Mouse (Mus musculus): Measurements from ENCODE around the gene Filip1. TPM values are rescaled to one million over a fixed set of nuclear protein-coding genes. Genes with fewer than 3 reads are reported as not detected.

Filip1 gene
- polyA plus RNA-seq, 1 experiment from 2014 or later: 2.5 TPM

GRCm38 (mm10) chr9:79926464-79927155 lies 86.0 kb downstream of the Filip1 start:
- Histone ChIP-seq H3K9me3 (ENCODE audit: control insufficient read depth, low read length) (no peaks in the 10 kb centered on the region), H3K27ac (ENCODE audit: low read depth, low read length) (no peak overlapping the region), H3K27me3 (replicated peaks; ENCODE audit: control insufficient read depth, insufficient read depth, low read length) (no peaks in the 10 kb centered on the region), H3K9ac (ENCODE audit: low read depth, low read length) (no peak overlapping the region), H3K4me3 (ENCODE audit: low read length) (no peak overlapping the region), H3K4me1 (ENCODE audit: control insufficient read depth, insufficient read depth, low read depth, low read length) (no peaks in the 10 kb centered on the region), H3K4me2 (ENCODE audit: low read length) (no peak overlapping the region), H3K36me3 (ENCODE audit: control insufficient read depth, insufficient read depth, low read length) (no peaks in the 10 kb centered on the region)
- WGBS: 83% methylated on average over 9 of the region's 9 CpGs
- no peak for ATAC-seq

GRCm38 (mm10) chr9:79925950-79926349 lies 86.7 kb downstream of the Filip1 start:
- Histone ChIP-seq H3K27ac (ENCODE audit: low read depth, low read length) (no peak overlapping the region), H3K9ac (ENCODE audit: low read depth, low read length) (no peak overlapping the region), H3K27me3 (replicated peaks; ENCODE audit: control insufficient read depth, insufficient read depth, low read length) (no peaks in the 10 kb centered on the region), H3K36me3 (ENCODE audit: control insufficient read depth, insufficient read depth, low read length) (no peaks in the 10 kb centered on the region), H3K4me2 (ENCODE audit: low read length) (no peak overlapping the region), H3K4me1 (ENCODE audit: control insufficient read depth, insufficient read depth, low read depth, low read length) (no peaks in the 10 kb centered on the region), H3K4me3 (ENCODE audit: low read length) (no peak overlapping the region), H3K9me3 (ENCODE audit: control insufficient read depth, low read length) (no peaks in the 10 kb centered on the region)
- ATAC-seq: no peak
- WGBS: 61% methylated on average over 4 of the region's 4 CpGs

GRCm38 (mm10) chr9:79923262-79923661 lies 89.4 kb downstream of the Filip1 start:
- no peaks in the 10 kb centered on the region for H3K4me1 ChIP-seq (ENCODE audit: control insufficient read depth, insufficient read depth, low read depth, low read length)
- no peak for ATAC-seq
- whole genome bisulfite sequencing: 78% methylated on average over 3 of the region's 3 CpGs
- H3K36me3 ChIP-seq (ENCODE audit: control insufficient read depth, insufficient read depth, low read length): no peaks in the 10 kb centered on the region
- H3K27ac ChIP-seq (ENCODE audit: low read depth, low read length): no peak overlapping the region
- H3K9me3 ChIP-seq (ENCODE audit: control insufficient read depth, low read length): no peaks in the 10 kb centered on the region
- H3K9ac ChIP-seq (ENCODE audit: low read depth, low read length): no peak overlapping the region
- H3K4me2 ChIP-seq (ENCODE audit: low read length): no peak overlapping the region
- H3K4me3 ChIP-seq (ENCODE audit: low read length): no peak overlapping the region
- no peaks in the 10 kb centered on the region for H3K27me3 ChIP-seq (replicated peaks; ENCODE audit: control insufficient read depth, insufficient read depth, low read length)

- ATAC-seq: no peak
- H3K4me2 ChIP-seq (ENCODE audit: low read length): no peak overlapping the region
- H3K4me1 ChIP-seq (ENCODE audit: control insufficient read depth, insufficient read depth, low read depth, low read length): no peaks in the 10 kb centered on the region
- no peaks in the 10 kb centered on the region for H3K27me3 ChIP-seq (replicated peaks; ENCODE audit: control insufficient read depth, insufficient read depth, low read length)
- no peak overlapping the region for H3K27ac ChIP-seq (ENCODE audit: low read depth, low read length)
- H3K4me3 ChIP-seq (ENCODE audit: low read length): no peak overlapping the region
- H3K9ac ChIP-seq (ENCODE audit: low read depth, low read length): no peak overlapping the region
- no peaks in the 10 kb centered on the region for H3K9me3 ChIP-seq (ENCODE audit: control insufficient read depth, low read length)
- no peaks in the 10 kb centered on the region for H3K36me3 ChIP-seq (ENCODE audit: control insufficient read depth, insufficient read depth, low read length)
- 81% methylated on average over 6 of the region's 6 CpGs for WGBS
These were observed 90.2 kb downstream of the Filip1 start for GRCm38 (mm10) chr9:79922493-79922760.

GRCm38 (mm10) chr9:79921701-79922492 lies 90.8 kb downstream of the Filip1 start:
- 50% methylated on average over 10 of the region's 10 CpGs for WGBS
- ATAC-seq: no peak

GRCm38 (mm10) chr9:79920540-79920933 lies 92.1 kb downstream of the Filip1 start:
- 66% methylated on average over 5 of the region's 5 CpGs for WGBS
- no peak for ATAC-seq
- no peak overlapping the region for H3K4me3 ChIP-seq (ENCODE audit: low read length)
- no peaks in the 10 kb centered on the region for H3K27me3 ChIP-seq (replicated peaks; ENCODE audit: control insufficient read depth, insufficient read depth, low read length)
- no peak overlapping the region for H3K4me2 ChIP-seq (ENCODE audit: low read length)
- H3K9me3 ChIP-seq (ENCODE audit: control insufficient read depth, low read length): no peaks in the 10 kb centered on the region
- no peak overlapping the region for H3K27ac ChIP-seq (ENCODE audit: low read depth, low read length)
- H3K36me3 ChIP-seq (ENCODE audit: control insufficient read depth, insufficient read depth, low read length): no peaks in the 10 kb centered on the region
- no peaks in the 10 kb centered on the region for H3K4me1 ChIP-seq (ENCODE audit: control insufficient read depth, insufficient read depth, low read depth, low read length)
- no peak overlapping the region for H3K9ac ChIP-seq (ENCODE audit: low read depth, low read length)

More at GRCm38 (mm10) chr9:79921701-79922492, 90.8 kb downstream of the Filip1 start:
- Histone ChIP-seq H3K9ac (ENCODE audit: low read depth, low read length) (no peak overlapping the region), H3K27ac (ENCODE audit: low read depth, low read length) (no peak overlapping the region), H3K4me2 (ENCODE audit: low read length) (no peak overlapping the region), H3K4me3 (ENCODE audit: low read length) (no peak overlapping the region), H3K27me3 (replicated peaks; ENCODE audit: control insufficient read depth, insufficient read depth, low read length) (no peaks in the 10 kb centered on the region), H3K9me3 (ENCODE audit: control insufficient read depth, low read length) (no peaks in the 10 kb centered on the region), H3K4me1 (ENCODE audit: control insufficient read depth, insufficient read depth, low read depth, low read length) (no peaks in the 10 kb centered on the region), H3K36me3 (ENCODE audit: control insufficient read depth, insufficient read depth, low read length) (no peaks in the 10 kb centered on the region)

- Histone ChIP-seq H3K27me3 (replicated peaks; ENCODE audit: control insufficient read depth, insufficient read depth, low read length) (no peaks in the 10 kb centered on the region), H3K27ac (ENCODE audit: low read depth, low read length) (no peak overlapping the region), H3K9ac (ENCODE audit: low read depth, low read length) (no peak overlapping the region), H3K4me2 (ENCODE audit: low read length) (no peak overlapping the region), H3K4me1 (ENCODE audit: control insufficient read depth, insufficient read depth, low read depth, low read length) (no peaks in the 10 kb centered on the region), H3K9me3 (ENCODE audit: control insufficient read depth, low read length) (no peaks in the 10 kb centered on the region), H3K4me3 (ENCODE audit: low read length) (no peak overlapping the region), H3K36me3 (ENCODE audit: control insufficient read depth, insufficient read depth, low read length) (no peaks in the 10 kb centered on the region)
- WGBS: 69% methylated on average over 9 of the region's 9 CpGs
- no peak for ATAC-seq
These were observed 92.7 kb downstream of the Filip1 start for GRCm38 (mm10) chr9:79919750-79920539.

- H3K4me2 ChIP-seq (ENCODE audit: low read length): no peak overlapping the region
- H3K4me1 ChIP-seq (ENCODE audit: control insufficient read depth, insufficient read depth, low read depth, low read length): no peaks in the 10 kb centered on the region
- H3K27ac ChIP-seq (ENCODE audit: low read depth, low read length): no peak overlapping the region
- no peak for ATAC-seq
- H3K36me3 ChIP-seq (ENCODE audit: control insufficient read depth, insufficient read depth, low read length): no peaks in the 10 kb centered on the region
- no peaks in the 10 kb centered on the region for H3K27me3 ChIP-seq (replicated peaks; ENCODE audit: control insufficient read depth, insufficient read depth, low read length)
- H3K9me3 ChIP-seq (ENCODE audit: control insufficient read depth, low read length): no peaks in the 10 kb centered on the region
- H3K4me3 ChIP-seq (ENCODE audit: low read length): no peak overlapping the region
- H3K9ac ChIP-seq (ENCODE audit: low read depth, low read length): no peak overlapping the region
- 81% methylated on average over 7 of the region's 7 CpGs for WGBS
These were observed 93.3 kb downstream of the Filip1 start for GRCm38 (mm10) chr9:79919303-79919721.
